Mouse (Mus musculus) forebrain, embryonic 10.5 days (tissue): Measurements from ENCODE around the gene Mgarp. TPM values are rescaled to one million over a fixed set of nuclear protein-coding genes. Genes with fewer than 3 reads are reported as not detected.

Experiments used
- DNase-seq: peaks from one replicate; pipeline ENCODE4 v3.0.0-alpha.2; 2017; ENCODE audit warnings: low spot score; ENCODE audit errors: extremely low spot score
- H3K27ac ChIP-seq: fragments of 300-500 bp; sonication (generic); 2 replicates; pipeline ENCODE4 v1.5.1; 2016; ENCODE audit warnings: mild to moderate bottlenecking
- H3K27me3 ChIP-seq: fragments of 300-500 bp; sonication (generic); 2 replicates; pipeline ENCODE4 v1.6.1; 2016; ENCODE audit warnings: mild to moderate bottlenecking; ENCODE audit not compliant: poor library complexity, severe bottlenecking
- H3K36me3 ChIP-seq: fragments of 300-500 bp; sonication (generic); replicated peaks from 2 replicates; pipeline ENCODE4 v1.6.1; 2016; ENCODE audit warnings: mild to moderate bottlenecking, moderate library complexity
- H3K4me1 ChIP-seq: fragments of 300-500 bp; sonication (generic); 2 replicates; pipeline ENCODE4 v1.6.1; 2016
- H3K4me3 ChIP-seq: fragments of 300-500 bp; sonication (generic); 2 replicates; pipeline ENCODE4 v1.5.1; 2016; ENCODE audit warnings: mild to moderate bottlenecking, moderate library complexity
- H3K9me3 ChIP-seq: fragments of 300-500 bp; sonication (generic); 2 replicates; pipeline ENCODE4 v1.6.1; 2016; ENCODE audit warnings: mild to moderate bottlenecking, moderate library complexity
- WGBS: fragments of 180-500 bp; shearing (Covaris S2); methylation state at CpG from one replicate; pipeline ENCODE4 v1.1.7; 2016; 5-methylcytosine and 5-hydroxymethylcytosine counted together
- polyA plus RNA-seq: library from polyadenylated mRNA; unstranded; fragments of >200 nt; fragmentation: Nextera tagmentation; extraction: Ambion mirVana; gene quantifications from 2 replicates; pipeline ENCODE4 v1.2.1, GENCODE M21; 2016

Mgarp gene
- polyA plus RNA-seq, 1 experiment from 2014 or later: 8.4 TPM

- Histone ChIP-seq H3K27ac (peak overlapping the region; percentile 99), H3K4me3 (peak overlapping the region; percentile 97), H3K27me3 (no peaks in the 10 kb centered on the region), H3K9me3 (no peaks in the 10 kb centered on the region; the same call in 1 of the 2 replicates), H3K4me1 (peaks cover 19% of the 10 kb centered on the region), H3K36me3 (no peaks in the 10 kb centered on the region)
- peak; percentile 83 for DNase-seq
- WGBS: under 1% methylated on average over 82 of the region's 86 CpGs
Observed at GRCm38 (mm10) chr3:51341268-51342081, 55.1 kb downstream of the Mgarp start.

- peak; percentile 87 for DNase-seq
- Histone ChIP-seq H3K4me1 (peaks cover 19% of the 10 kb centered on the region), H3K27ac (peak within 1 kb of the TSS; percentile 99), H3K9me3 (no peaks in the 10 kb centered on the region; the same call in 1 of the 2 replicates), H3K4me3 (peak within 1 kb of the TSS; percentile 97), H3K27me3 (no peaks in the 10 kb centered on the region), H3K36me3 (no peaks in the 10 kb centered on the region)
- WGBS: under 1% methylated on average over 72 of the region's 87 CpGs
Observed at GRCm38 (mm10) chr3:51340552-51341267, 55.8 kb downstream of the Mgarp start, which contains the start of gene Elf2. Gene Elf2, minus strand, starts transcription at chr3:51340663.

- Histone ChIP-seq H3K27ac (peak overlapping the region; percentile 99), H3K9me3 (no peaks in the 10 kb centered on the region; the same call in 1 of the 2 replicates), H3K27me3 (no peaks in the 10 kb centered on the region), H3K4me1 (peaks cover 19% of the 10 kb centered on the region), H3K36me3 (no peaks in the 10 kb centered on the region), H3K4me3 (peak overlapping the region; percentile 97)
- DNase-seq: peak; percentile 46
- WGBS: under 1% methylated on average over 111 of the region's 113 CpGs
Observed at GRCm38 (mm10) chr3:51339734-51340551, 56.6 kb downstream of the Mgarp start.

- Histone ChIP-seq H3K27ac (peak overlapping the region; percentile 99), H3K9me3 (no peaks in the 10 kb centered on the region; the same call in 1 of the 2 replicates), H3K4me1 (peaks cover 24% of the 10 kb centered on the region), H3K36me3 (no peaks in the 10 kb centered on the region), H3K27me3 (no peaks in the 10 kb centered on the region), H3K4me3 (peak overlapping the region; percentile 97)
- 3% methylated on average over 9 of the region's 9 CpGs for WGBS
- DNase-seq: no peak
Observed at GRCm38 (mm10) chr3:51339378-51339733, 57.2 kb downstream of the Mgarp start.

Other genes starting within 250 kb of the Mgarp start
- gene Noct, start 172.3 kb downstream of the Mgarp start, polyA plus RNA-seq: 11.2 and 11.3 TPM in 2 replicates
- 41.6 and 44.2 TPM in 2 replicates for gene Elf2, start 56.1 kb downstream of the Mgarp start, polyA plus RNA-seq
- gene Ndufc1, start 12.2 kb upstream of the Mgarp start, polyA plus RNA-seq: 642 and 667 TPM in 2 replicates
- 68.3 and 68.6 TPM in 2 replicates for gene Naa15, start 18.4 kb upstream of the Mgarp start, polyA plus RNA-seq
- 13.4 and 13.5 TPM in 2 replicates for gene Rab33b, start 87.2 kb upstream of the Mgarp start, polyA plus RNA-seq
- gene Setd7, start 164.1 kb upstream of the Mgarp start, polyA plus RNA-seq: 5.0 TPM in 2 replicates